In the genomic region with DNA sequence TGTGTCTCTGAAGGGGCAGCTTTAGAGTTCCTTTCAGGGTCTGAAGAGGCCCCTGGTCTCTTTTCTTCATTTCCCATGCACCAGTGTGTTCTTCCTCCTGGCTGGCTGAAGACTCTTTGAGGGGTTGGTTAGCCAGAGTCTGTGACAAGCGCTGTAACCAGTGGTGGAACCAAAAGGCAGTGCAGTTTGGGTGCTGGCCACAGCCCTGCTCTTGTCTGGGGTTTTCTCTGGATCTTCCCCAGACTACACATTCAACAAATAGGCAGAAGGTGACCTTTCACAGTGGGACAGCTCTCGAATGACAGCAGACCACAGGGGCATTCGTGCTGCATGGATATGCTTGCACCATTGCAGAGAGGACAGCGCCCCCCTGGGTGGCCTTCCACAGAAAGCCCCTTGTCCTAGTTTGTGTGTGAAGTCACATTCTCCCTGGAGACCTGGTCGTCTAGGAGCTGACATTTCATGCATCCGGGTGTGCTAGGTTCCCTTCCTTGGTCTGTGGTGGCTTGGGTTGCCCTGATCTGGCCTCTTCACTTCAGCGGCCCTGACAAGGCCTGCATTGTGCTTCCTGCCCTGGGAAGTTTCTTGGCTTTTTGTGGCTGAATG, we compare ENCODE assay signal across 21 mouse cellular contexts.
A peak's percentile ranks its signal among the peaks of the same experiment; 100 is the strongest.
DNase-seq lines count a peak whose midpoint lies in the region; ATAC-seq and TF ChIP-seq lines count a peak whose summit lies in the region.
"Had no signal": no experiment of that assay in that cellular context is flagged by ENCODE, and none has a peak within 500 bp of the region (broad histone marks: within the 10 kb centered on the region; RNA-seq: fewer than 3 reads in every experiment).

No protein-coding gene starts in this region.

- peak; percentile 48 for TF ChIP-seq CTCF in layer of hippocampus, adult 2 months (conservative IDR thresholded peaks at IDR 0.05)

- no peak overlapping the region for H3K27ac ChIP-seq in layer of hippocampus, adult 2 months
- H3K27ac ChIP-seq: embryonic facial prominence, embryonic 10.5 days; forebrain, embryonic 12.5 days; heart, embryonic 10.5 days; liver, embryonic 13.5 days; macrophage; neural tube, embryonic 12.5 days had no signal

- ATAC-seq in erythroblast, adult 5-6 weeks (replicated peaks; ENCODE audit: low FRiP score, poor library complexity, severe bottlenecking) = no peak
- ATAC-seq: Patski had no signal

- peak; percentile 26 to 37 for DNase-seq in cerebellum, postnatal 10 days
- DNase-seq in cerebellum, adult 11 months = no peak
- no peak for DNase-seq in layer of hippocampus, adult 2 months (ENCODE audit: low spot score in 2 of 2)
- no peak for DNase-seq in layer of hippocampus, adult 9-10 months (ENCODE audit: low spot score)
- DNase-seq in retina, postnatal 1 day = peak; percentile 6
- no peak for DNase-seq in retina, embryonic 14.5 days (ENCODE audit: low spot score)
- no peak for DNase-seq in thymus, postnatal 0 days (ENCODE audit: low spot score)
- DNase-seq: adrenal gland, postnatal 10 days; cerebellum, postnatal 14 days; kidney, adult 2 months; kidney, postnatal 14 days; liver, embryonic 13.5 days; lung, embryonic 14.5 days; right cerebral cortex, postnatal 14 days had no signal

- H3K4me3 ChIP-seq in layer of hippocampus, adult 2 months = no peak overlapping the region
- H3K4me3 ChIP-seq: embryonic facial prominence, embryonic 10.5 days; forebrain, embryonic 12.5 days; heart, embryonic 10.5 days; liver, embryonic 13.5 days; neural tube, embryonic 12.5 days had no signal

Comparison
In these comparisons a context has a peak if more than half of its experiments do, and no peak if none do; other contexts are left out.
1. DNase-seq: peak in cerebellum, postnatal 10 days (2 of 2) and retina, postnatal 1 day (single experiment); none in cerebellum, adult 11 months (single experiment), layer of hippocampus, adult 2 months (0 of 2), layer of hippocampus, adult 9-10 months (single experiment), retina, embryonic 14.5 days (single experiment) and thymus, postnatal 0 days (single experiment).